Mouse (Mus musculus): ENCODE measurements around the gene Arpc5l. TPM values are rescaled to one million over a fixed set of nuclear protein-coding genes. Genes with fewer than 3 reads are reported as not detected.

Arpc5l gene
- total RNA-seq, 2 experiments from 2014 or later, result 92.9 to 106 TPM

Other genes starting within 250 kb of the Arpc5l start
- 1 to 10 TPM; 5.3 to 8.0 TPM for gene Nr6a1, start 77.7 kb upstream of the Arpc5l start, total RNA-seq (2021)
- 1 to 10 TPM in 1 of 2 experiments, under 1 TPM in 1; 0.92 to 1.8 TPM for gene Olfml2a, start 73.4 kb upstream of the Arpc5l start, total RNA-seq (2021)
- under 1 TPM; 0.51 to 0.65 TPM for gene Wdr38, start 7.9 kb upstream of the Arpc5l start, total RNA-seq (2021)
- gene Rpl35, start 276 bp downstream of the Arpc5l start, total RNA-seq (2021), result 100 to 1,000 TPM; 261 to 262 TPM
- gene Golga1, start 60.2 kb downstream of the Arpc5l start, total RNA-seq (2021), result 10 to 100 TPM; 33.2 to 39.0 TPM
- 10 to 100 TPM; 59.2 to 64.4 TPM for gene Scai, start 185.4 kb downstream of the Arpc5l start, total RNA-seq (2021)
- 10 to 100 TPM; 65.9 to 66.6 TPM for gene Ppp6c, start 221.1 kb downstream of the Arpc5l start, total RNA-seq (2021)